Mouse (Mus musculus) CH12.LX (cell line): ENCODE results near the gene Msi2. TPM values are rescaled to one million over a fixed set of nuclear protein-coding genes. Genes with fewer than 3 reads are reported as not detected.

Experiments
- DNase-seq: peaks from one replicate; pipeline ENCODE4 v3.0.0-alpha.2; 2013; ENCODE audit errors: extremely low read depth
- H3K27ac ChIP-seq: 2 replicates; pipeline ENCODE4 v1.5.1; 2012; ENCODE audit warnings: low read depth, mild to moderate bottlenecking, control low read depth, moderate library complexity; ENCODE audit not compliant: insufficient read depth
- H3K27me3 ChIP-seq: replicated peaks from 2 replicates; pipeline ENCODE3; 2012; ENCODE audit warnings: inconsistent platforms
- H3K36me3 ChIP-seq, 2 experiments: replicated peaks in 1 of 2; 2 replicates each; pipeline versions ENCODE3 to v1.6.1; 2012; ENCODE audit warnings: inconsistent platforms in 1 of 2, low read length in 1 of 2, mild to moderate bottlenecking in 1 of 2, mixed read lengths in 1 of 2, moderate library complexity in 1 of 2; ENCODE audit not compliant: control insufficient read depth in 1 of 2, insufficient read depth in 1 of 2
- H3K4me1 ChIP-seq, 2 experiments: 2 replicates each; pipeline ENCODE4 v1.6.1; 2012; ENCODE audit warnings: inconsistent platforms in 1 of 2, moderate library complexity in 1 of 2; ENCODE audit not compliant: insufficient read depth in 2 of 2, control insufficient read depth in 1 of 2
- H3K4me2 ChIP-seq: 2 replicates; pipeline ENCODE4 v1.6.1; 2012; ENCODE audit warnings: low read depth, mild to moderate bottlenecking, control low read depth; ENCODE audit not compliant: poor library complexity, insufficient read depth, severe bottlenecking
- H3K4me3 ChIP-seq, 3 experiments: fragments of 150-350 bp in 1 of 3; sonication (generic) in 1 of 3; replicated peaks in 1 of 3; 2 replicates each; pipeline versions ENCODE3 to v1.5.1; 2011 to 2012; ENCODE audit warnings: low read depth in 2 of 3, low read length in 2 of 3, mild to moderate bottlenecking in 2 of 3, moderate library complexity in 2 of 3, control low read depth in 1 of 3, improper control_type of control experiment in 1 of 3, inconsistent platforms in 1 of 3, mixed read lengths in 1 of 3; ENCODE audit not compliant: poor library complexity in 1 of 3
- H3K79me2 ChIP-seq: replicated peaks from 2 replicates; pipeline ENCODE4 v1.6.1; 2012; ENCODE audit warnings: mild to moderate bottlenecking, moderate library complexity; ENCODE audit not compliant: control insufficient read depth, poor library complexity, insufficient read depth, severe bottlenecking; ENCODE audit errors: extremely low read depth
- H3K9ac ChIP-seq: 2 replicates; pipeline ENCODE4 v1.6.1; 2012; ENCODE audit warnings: low read depth, mild to moderate bottlenecking, control low read depth, moderate library complexity; ENCODE audit not compliant: insufficient read depth
- H3K9me3 ChIP-seq: replicated peaks from 2 replicates; pipeline ENCODE3; 2012; ENCODE audit warnings: low read length, inconsistent platforms, mixed read lengths
- BHLHE40 ChIP-seq: IDR thresholded peaks from 2 replicates; pipeline ENCODE4 v1.6.1; 2011; ENCODE audit warnings: mild to moderate bottlenecking, low read depth, low read length, improper control_type of control experiment
- CTCF ChIP-seq, 2 experiments: IDR thresholded peaks in 1 of 2; conservative IDR thresholded peaks in 1 of 2; 2 replicates each; pipeline ENCODE4 v1.5.1; 2011 to 2012; ENCODE audit warnings: low read depth in 2 of 2, low read length in 2 of 2, improper control_type of control experiment in 1 of 2, inconsistent platforms in 1 of 2, mild to moderate bottlenecking in 1 of 2, moderate library complexity in 1 of 2
- E2F4 ChIP-seq: IDR thresholded peaks from 2 replicates; pipeline ENCODE4 v1.6.1; 2011; ENCODE audit warnings: low read depth, low read length, improper control_type of control experiment; ENCODE audit not compliant: insufficient replicate concordance
- EP300 ChIP-seq: IDR thresholded peaks from 2 replicates; pipeline ENCODE4 v1.6.1; 2011; ENCODE audit warnings: low read length, improper control_type of control experiment
- ETS1 ChIP-seq: conservative IDR thresholded peaks from 2 replicates; pipeline ENCODE4 v1.6.1; 2012; ENCODE audit warnings: low read depth, mild to moderate bottlenecking, inconsistent platforms, low read length, improper control_type of control experiment, moderate library complexity
- HCFC1 ChIP-seq: IDR thresholded peaks from 2 replicates; pipeline ENCODE4 v1.6.1; 2012; ENCODE audit warnings: low read depth, mild to moderate bottlenecking, inconsistent platforms, low read length, improper control_type of control experiment
- IRF4 ChIP-seq: IDR thresholded peaks from 2 replicates; pipeline ENCODE4 v1.6.1; 2014; ENCODE audit warnings: low read depth, mild to moderate bottlenecking, inconsistent platforms, low read length, improper control_type of control experiment
- JUN ChIP-seq: IDR thresholded peaks from 2 replicates; pipeline ENCODE4 v1.6.1; 2011; ENCODE audit warnings: low read depth, mild to moderate bottlenecking, low read length, improper control_type of control experiment, moderate library complexity; ENCODE audit not compliant: insufficient read depth
- KAT2A ChIP-seq: IDR thresholded peaks from 2 replicates; pipeline ENCODE4 v1.6.1; 2012; ENCODE audit warnings: low read length, improper control_type of control experiment, inconsistent platforms; ENCODE audit not compliant: insufficient replicate concordance
- MAX ChIP-seq: IDR thresholded peaks from 2 replicates; pipeline ENCODE4 v1.6.1; 2011; ENCODE audit warnings: low read length, improper control_type of control experiment
- MAZ ChIP-seq: IDR thresholded peaks from 2 replicates; pipeline ENCODE4 v1.6.1; 2012; ENCODE audit warnings: low read depth, mild to moderate bottlenecking, inconsistent platforms, low read length, improper control_type of control experiment, moderate library complexity
- MEF2A ChIP-seq: IDR thresholded peaks from 2 replicates; pipeline ENCODE4 v1.6.1; 2014; ENCODE audit warnings: low read depth, mild to moderate bottlenecking, inconsistent platforms, low read length, improper control_type of control experiment, borderline replicate concordance
- MYC ChIP-seq: IDR thresholded peaks from 2 replicates; pipeline ENCODE4 v1.6.1; 2011; ENCODE audit warnings: low read depth, mild to moderate bottlenecking, improper control_type of control experiment, low read length
- NRF1 ChIP-seq: IDR thresholded peaks from 2 replicates; pipeline ENCODE4 v1.6.1; 2014; ENCODE audit warnings: low read depth, mild to moderate bottlenecking, inconsistent platforms, low read length, improper control_type of control experiment, moderate library complexity
- RAD21 ChIP-seq: IDR thresholded peaks from 2 replicates; pipeline ENCODE4 v1.6.1; 2011; ENCODE audit warnings: low read depth, mild to moderate bottlenecking, low read length, improper control_type of control experiment, moderate library complexity
- SIN3A ChIP-seq: IDR thresholded peaks from 2 replicates; pipeline ENCODE4 v1.6.1; 2012; ENCODE audit warnings: low read length, improper control_type of control experiment, inconsistent platforms
- SMC3 ChIP-seq: IDR thresholded peaks from 2 replicates; pipeline ENCODE4 v1.6.1; 2011; ENCODE audit warnings: low read depth, low read length, improper control_type of control experiment
- UBTF ChIP-seq: IDR thresholded peaks from 2 replicates; pipeline ENCODE4 v1.6.1; 2012; ENCODE audit warnings: low read depth, mild to moderate bottlenecking, inconsistent platforms, low read length, improper control_type of control experiment, moderate library complexity
- dilution Hi-C: fragments of 300-500 bp; cut with MboI; formaldehyde crosslinking; loops from 2 replicates; pipeline ENCODE4 v1.14.3; 2020; ENCODE audit warnings: low sequenced_read_pairs; ENCODE audit not compliant: extremely low pct_unique_long_range_greater_than_20kb, extremely low pct_ligation_motif_present
- in situ Hi-C: fragments of 300-500 bp; cut with MboI; formaldehyde crosslinking; loops from 3 replicates; pipeline ENCODE4 v1.14.3; 2019; ENCODE audit warnings: low sequenced_read_pairs, low pct_ligation_motif_present, low pct_unique_long_range_greater_than_20kb, mixed read lengths
- polyA plus RNA-seq: library from polyadenylated mRNA; unstranded; fragments of >175 nt; gene quantifications from 2 replicates; pipeline ENCODE4 v1.2.1, GENCODE M21; 2012; ENCODE audit warnings: low read depth; ENCODE audit not compliant: insufficient read length
- total RNA-seq, 2 experiments: library from RNA; depleted of rRNA; stranded (reverse); fragments of 300-350 nt in 1 of 2; fragments of >200 nt in 1 of 2; gene quantifications; 2 replicates each; pipeline ENCODE4 v1.2.3; 2012 to 2014

The Msi2 gene
- total and polyA plus RNA-seq, 3 experiments, result 40.3 to 73.1 (median 52.6) TPM

DNA sequence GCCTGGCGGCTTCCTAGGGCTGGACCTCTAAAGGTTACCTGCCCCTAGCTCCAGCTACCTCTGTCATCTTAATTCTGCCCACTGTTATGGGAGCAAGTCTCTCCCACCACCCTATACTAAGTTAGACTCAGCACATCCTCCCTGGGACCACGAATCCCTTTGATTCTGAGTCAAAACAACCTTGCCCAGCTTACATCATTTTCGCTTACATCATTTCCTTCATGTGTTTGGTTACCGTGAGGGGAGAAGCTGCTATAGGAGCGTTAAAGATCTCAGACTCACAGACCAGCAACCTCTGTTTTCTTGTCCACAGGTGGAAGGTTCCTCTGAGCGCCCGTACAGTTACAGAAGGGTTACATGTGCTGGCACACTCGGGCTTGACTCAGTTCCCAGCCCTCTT lies 288.0 kb downstream of the Msi2 start:
- peak; percentile 42 for DNase-seq
- no peaks in the 10 kb centered on the region for H3K27me3 ChIP-seq
- no peak overlapping the region for H3K4me2 ChIP-seq
- H3K4me3 ChIP-seq, result no peak overlapping the region
- no peaks in the 10 kb centered on the region for H3K79me2 ChIP-seq
- no peak overlapping the region for H3K9ac ChIP-seq
- in situ Hi-C loops, result no loop called here
- peaks cover 3 to 58% of the 10 kb centered on the region in 2 experiments; a peak in 3 of 4 replicates for H3K4me1 ChIP-seq
- H3K9me3 ChIP-seq, result peaks cover 5% of the 10 kb centered on the region
- H3K27ac ChIP-seq, result no peak overlapping the region
- dilution Hi-C loops, result no loop called here
- peak; percentile 64 for TF ChIP-seq ETS1
- no peak for TF ChIP-seq MYC
- peak; percentile 28; the same call in 1 of the 2 replicates for TF ChIP-seq EP300
- TF ChIP-seq SIN3A, result no peak
- TF ChIP-seq IRF4, result peak; percentile 24; the same call in 1 of the 2 replicates
- H3K36me3 ChIP-seq, result peaks cover 0 to 41% of the 10 kb centered on the region in 2 experiments

DNA sequence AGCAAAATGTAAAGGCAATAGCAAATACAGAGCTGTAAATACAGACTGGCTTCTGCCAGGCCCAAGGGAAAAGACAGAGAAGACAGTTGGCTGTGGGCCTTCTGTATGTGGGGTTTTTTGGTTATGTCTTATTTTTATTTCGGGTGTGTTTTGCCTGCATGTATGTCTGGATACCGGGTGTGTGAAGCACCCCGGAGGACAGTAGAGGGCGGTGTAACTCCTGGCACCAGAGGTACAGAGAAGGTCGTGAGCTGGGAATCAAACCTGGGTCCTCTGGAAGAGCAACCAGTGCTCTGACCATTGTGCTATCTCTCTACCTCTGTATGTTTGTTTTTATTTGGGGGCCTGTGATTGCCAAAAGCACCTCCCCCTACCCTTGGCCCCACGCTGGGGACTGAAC lies 288.6 kb downstream of the Msi2 start:
- Histone ChIP-seq H3K79me2 (no peaks in the 10 kb centered on the region), H3K36me3 (peaks cover 0 to 46% of the 10 kb centered on the region in 2 experiments), H3K27ac (no peak overlapping the region), H3K9ac (no peak overlapping the region), H3K4me1 (peaks cover 3 to 54% of the 10 kb centered on the region in 2 experiments; a peak in 3 of 4 replicates), H3K27me3 (no peaks in the 10 kb centered on the region), H3K4me3 (no peak overlapping the region), H3K4me2 (no peak overlapping the region), H3K9me3 (peaks cover 5% of the 10 kb centered on the region)
- in situ Hi-C loops (no loop called here), dilution Hi-C loops (no loop called here)
- TF ChIP-seq HCFC1 (no peak), MAX (no peak), JUN (no peak), CTCF (conservative IDR thresholded peaks at IDR 0.05 in 1 of 2, IDR thresholded peaks at IDR 0.05 in 1 of 2; ENCODE audit: low read depth in 2 of 2, low read length in 2 of 2) (peak in 1 of 2 experiments; percentile 51; a peak in 2 of 4 replicates), E2F4 (no peak), EP300 (no peak), MAZ (no peak), KAT2A (no peak), NRF1 (no peak), SMC3 (peak; percentile 42), UBTF (no peak), BHLHE40 (no peak), MEF2A (no peak), RAD21 (peak; percentile 46)
- no peak for DNase-seq
